Mouse (Mus musculus): ENCODE data around the gene Tas2r113. TPM values are rescaled to one million over a fixed set of nuclear protein-coding genes. Genes with fewer than 3 reads are reported as not detected.
"Not testable (repeated sequence)": the region's sequence is repeated elsewhere in the genome, so short reads cannot be mapped to it uniquely, and the experiment has no call there.

Tas2r113 gene
- not detected for total RNA-seq (2021)
- long read RNA-seq, experiment 1, result 0 reads
- long read RNA-seq, experiment 2, result 0 reads

GRCm38 (mm10) chr6:132892711-132893110 lies at the start of gene Tas2r113:
Tas2r113 (plus strand) TSS chr6:132893011.
- no peak for DNase-seq (ENCODE audit: low spot score)

DNA sequence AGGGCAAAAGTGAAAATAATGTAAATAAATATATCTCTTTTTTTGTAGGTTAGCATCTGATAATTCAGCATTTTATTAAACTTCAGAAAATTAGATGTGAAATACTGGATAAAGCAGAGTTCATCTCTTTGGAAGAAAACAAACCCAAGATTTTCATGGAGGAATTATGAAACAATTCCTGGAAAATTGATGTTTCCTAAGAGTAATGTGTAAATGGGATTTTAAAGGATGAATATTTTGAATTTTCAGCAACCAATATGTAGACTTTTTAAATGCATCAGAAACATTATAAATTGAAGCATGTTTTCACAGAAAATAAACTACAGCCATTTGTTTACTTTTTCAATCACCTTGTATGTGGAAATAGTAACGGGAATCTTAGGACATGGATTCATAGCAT lies 46.0 kb upstream of the Tas2r113 start, which contains the start of gene Tas2r123:
Gene Tas2r123 (plus strand): TSS at position 301 of the 400 bp plus-strand sequence.
- no peak for DNase-seq (ENCODE audit: low spot score)

GRCm38 (mm10) chr6:132855138-132855537 lies 37.7 kb upstream of the Tas2r113 start, which contains the start of gene Tas2r116:
Tas2r116 (plus strand) TSS chr6:132855438.
- DNase-seq (ENCODE audit: low spot score), result no peak

GRCm38 (mm10) chr6:132867708-132868107 lies 25.1 kb upstream of the Tas2r113 start, which contains the start of gene Tas2r110:
Tas2r110 (plus strand) TSS chr6:132868008.
- DNase-seq (ENCODE audit: low spot score), result no peak

DNA sequence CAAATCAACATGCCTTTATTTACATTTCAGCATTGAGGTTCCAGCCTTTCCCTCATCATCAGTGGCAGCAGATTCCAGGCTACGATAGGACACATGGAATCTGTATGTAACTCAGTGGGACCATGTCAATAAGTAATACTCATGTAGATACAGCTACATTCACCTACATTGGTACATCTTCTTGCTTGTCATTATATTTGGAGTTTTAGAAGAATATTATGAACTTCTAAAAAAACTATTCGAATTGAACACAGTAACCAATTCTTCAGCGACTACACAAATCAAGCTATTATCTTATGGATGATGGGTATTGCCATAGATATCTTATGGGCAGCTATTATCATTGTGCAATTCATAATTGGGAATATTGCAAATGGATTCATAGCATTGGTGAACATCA lies 16.5 kb downstream of the Tas2r113 start, which contains the start of gene Tas2r125:
Gene Tas2r125 (plus strand): TSS at position 301 of the 400 bp plus-strand sequence.
- no peak for DNase-seq (ENCODE audit: low spot score)

DNA sequence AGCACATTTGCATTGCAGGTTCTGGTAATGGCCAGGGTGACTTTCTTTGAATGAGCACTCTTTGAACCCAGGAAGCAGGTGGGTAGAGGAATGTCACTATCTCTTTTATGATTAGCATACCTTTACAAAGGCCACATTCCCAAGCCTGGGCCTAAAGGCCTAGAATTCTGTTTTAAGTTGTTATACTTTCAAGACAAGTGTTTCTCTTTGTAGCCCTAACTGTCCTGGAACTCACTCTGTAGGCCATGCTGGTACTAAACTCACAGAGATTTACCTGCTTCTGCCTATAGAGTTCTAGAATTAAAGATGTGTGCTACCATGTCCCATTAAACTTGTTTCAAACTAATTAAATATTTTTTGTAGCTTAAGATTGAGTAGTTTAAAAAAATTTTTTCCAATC lies 48.6 kb downstream of the Tas2r113 start:
- DNase-seq (ENCODE audit: low spot score), result not testable (repeated sequence)

Other genes with a start within 250 kb of the Tas2r113 start
- gene A630073D07Rik, start 241.5 kb upstream of the Tas2r113 start, total RNA-seq (2021), result not detected
- not detected for gene Tas2r120, start 236.1 kb upstream of the Tas2r113 start, total RNA-seq (2021)
- not detected for gene Tas2r121, start 192.0 kb upstream of the Tas2r113 start, total RNA-seq (2021)
- gene Tas2r122, start 181.1 kb upstream of the Tas2r113 start, total RNA-seq (2021), result not detected
- gene Tas2r115, start 155.0 kb upstream of the Tas2r113 start, total RNA-seq (2021), result not detected
- not detected for gene Tas2r124, start 138.3 kb upstream of the Tas2r113 start, total RNA-seq (2021)
- gene Tas2r102, start 130.9 kb upstream of the Tas2r113 start, total RNA-seq (2021), result not detected
- not detected for gene Tas2r136, start 114.8 kb upstream of the Tas2r113 start, total RNA-seq (2021)
- not detected for gene Tas2r117, start 90.2 kb upstream of the Tas2r113 start, total RNA-seq (2021)
- not detected for gene Tas2r123, start 45.9 kb upstream of the Tas2r113 start, total RNA-seq (2021)
- gene Tas2r116, start 37.6 kb upstream of the Tas2r113 start, total RNA-seq (2021), result not detected
- not detected for gene Tas2r110, start 25.0 kb upstream of the Tas2r113 start, total RNA-seq (2021)
- gene Tas2r125, start 16.6 kb downstream of the Tas2r113 start, total RNA-seq (2021), result not detected
- not detected for gene Tas2r129, start 58.1 kb downstream of the Tas2r113 start, total RNA-seq (2021)
- gene Tas2r131, start 64.9 kb downstream of the Tas2r113 start, total RNA-seq (2021), result not detected
- not detected for gene Tas2r109, start 88.0 kb downstream of the Tas2r113 start, total RNA-seq (2021)
- gene Tas2r103, start 144.1 kb downstream of the Tas2r113 start, total RNA-seq (2021), result not detected
- gene Tas2r140, start 162.8 kb downstream of the Tas2r113 start, total RNA-seq (2021), result not detected
- 100 to 1,000 TPM; 137 to 139 TPM for gene Smim10l1, start 211.9 kb downstream of the Tas2r113 start, total RNA-seq (2021)